Mouse (Mus musculus) right cerebral cortex, postnatal 36 days (tissue): ENCODE measurements around the gene Sgce.
"Not testable (repeated sequence)": the region's sequence is repeated elsewhere in the genome, so short reads cannot be mapped to it uniquely, and the experiment has no call there.

Experiments
- DNase-seq, 2 experiments: peaks; one replicate each; pipeline ENCODE4 v3.0.0; 2022; ENCODE audit warnings: low spot score in 2 of 2, mixed read lengths in 1 of 2

Sgce gene

DNA sequence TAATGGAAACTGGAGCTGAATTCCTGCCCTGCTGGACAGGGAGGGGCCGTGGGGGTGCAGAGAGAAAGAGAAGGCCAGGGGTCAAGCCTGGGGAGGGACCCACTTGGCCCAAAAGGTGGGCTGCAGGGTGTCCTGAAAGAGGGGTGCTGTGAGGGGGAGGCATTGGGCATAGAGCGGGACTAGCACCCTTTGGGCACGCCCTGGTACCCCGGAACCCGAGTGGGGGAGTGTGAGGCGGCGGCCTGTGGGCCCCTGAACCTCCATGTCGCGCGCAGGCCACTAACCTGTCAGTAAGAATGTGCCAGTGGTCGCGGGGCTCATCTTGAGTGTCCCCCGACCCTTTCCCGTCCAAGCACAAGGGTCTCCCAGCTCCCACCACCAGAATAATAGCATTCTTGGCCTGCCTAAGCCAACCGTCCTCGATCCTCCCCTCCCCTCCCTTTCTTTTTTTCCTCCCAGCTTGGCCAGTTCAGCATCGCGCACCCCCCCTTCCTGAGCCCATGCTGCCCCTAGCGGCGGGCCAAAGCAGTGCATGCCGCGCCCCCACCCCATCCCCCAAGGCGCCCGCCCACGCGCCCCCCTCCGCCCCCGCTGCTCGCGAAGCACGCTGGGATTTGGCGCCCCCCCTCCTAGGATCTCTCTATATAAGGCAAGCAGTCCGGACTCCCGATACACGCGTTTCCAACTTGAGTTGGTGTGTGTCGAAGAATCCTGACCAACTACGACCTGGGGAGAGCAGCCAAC is at the start of gene Sgce, which contains the start of gene Peg10:
Gene Sgce (minus strand): TSS at position 512 of the 744 bp plus-strand sequence.
Gene Peg10 (plus strand): TSS at position 611 of the 744 bp plus-strand sequence.
- DNase-seq = peak; percentile 44 to 49

- DNase-seq = no peak
Observed at GRCm38 (mm10) chr6:4796281-4796680, 49.3 kb upstream of the Sgce start.

- no peak for DNase-seq
Observed at GRCm38 (mm10) chr6:4762252-4762651, 15.2 kb upstream of the Sgce start.

GRCm38 (mm10) chr6:4761415-4762142 is 14.6 kb upstream of the Sgce start:
- not testable (repeated sequence) for DNase-seq

- DNase-seq = no peak
Observed at GRCm38 (mm10) chr6:4754886-4755285, 7.9 kb upstream of the Sgce start.

DNA sequence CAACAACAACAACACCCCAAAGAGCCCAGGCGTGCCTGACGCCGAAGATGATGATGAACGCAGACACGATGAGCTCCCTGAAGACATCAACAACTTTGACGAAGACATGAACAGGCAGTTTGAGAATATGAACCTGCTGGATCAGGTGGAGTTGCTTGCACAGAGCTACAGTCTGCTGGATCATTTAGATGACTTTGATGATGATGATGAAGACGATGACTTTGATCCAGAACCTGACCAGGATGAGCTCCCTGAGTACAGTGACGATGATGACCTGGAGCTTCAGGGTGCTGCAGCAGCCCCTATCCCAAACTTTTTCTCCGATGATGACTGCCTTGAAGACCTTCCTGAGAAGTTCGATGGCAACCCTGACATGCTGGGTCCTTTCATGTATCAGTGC is 7.3 kb upstream of the Sgce start:
- no peak for DNase-seq

DNA sequence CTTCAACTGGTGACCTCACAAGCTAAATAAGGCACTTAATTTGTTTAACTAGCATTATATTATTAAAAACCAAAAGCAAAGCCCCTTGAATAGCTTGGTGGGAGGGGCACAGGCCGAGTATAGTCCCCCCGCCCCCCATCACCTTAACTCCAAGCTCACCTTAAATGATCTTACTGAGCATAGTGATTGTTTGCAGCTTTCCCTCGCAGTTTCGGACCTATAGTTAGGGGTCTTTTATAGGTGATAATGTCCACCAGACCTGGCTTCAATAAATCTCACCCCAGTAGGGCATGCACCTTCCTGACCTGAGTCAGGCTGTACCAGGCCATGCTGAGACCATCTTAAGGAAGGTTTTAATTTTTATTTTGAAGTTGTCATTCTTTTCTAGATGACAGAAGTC is 4.3 kb upstream of the Sgce start:
- no peak for DNase-seq

- DNase-seq = peak; percentile 91 to 95
Observed at GRCm38 (mm10) chr6:4749091-4749490, 2.1 kb upstream of the Sgce start.

GRCm38 (mm10) chr6:4748506-4748961 is 1.5 kb upstream of the Sgce start:
- peak in 1 of 2 experiments; percentile 10 for DNase-seq

GRCm38 (mm10) chr6:4747677-4748505 is 884 bp upstream of the Sgce start:
- DNase-seq = peak; percentile 39 to 51

DNA sequence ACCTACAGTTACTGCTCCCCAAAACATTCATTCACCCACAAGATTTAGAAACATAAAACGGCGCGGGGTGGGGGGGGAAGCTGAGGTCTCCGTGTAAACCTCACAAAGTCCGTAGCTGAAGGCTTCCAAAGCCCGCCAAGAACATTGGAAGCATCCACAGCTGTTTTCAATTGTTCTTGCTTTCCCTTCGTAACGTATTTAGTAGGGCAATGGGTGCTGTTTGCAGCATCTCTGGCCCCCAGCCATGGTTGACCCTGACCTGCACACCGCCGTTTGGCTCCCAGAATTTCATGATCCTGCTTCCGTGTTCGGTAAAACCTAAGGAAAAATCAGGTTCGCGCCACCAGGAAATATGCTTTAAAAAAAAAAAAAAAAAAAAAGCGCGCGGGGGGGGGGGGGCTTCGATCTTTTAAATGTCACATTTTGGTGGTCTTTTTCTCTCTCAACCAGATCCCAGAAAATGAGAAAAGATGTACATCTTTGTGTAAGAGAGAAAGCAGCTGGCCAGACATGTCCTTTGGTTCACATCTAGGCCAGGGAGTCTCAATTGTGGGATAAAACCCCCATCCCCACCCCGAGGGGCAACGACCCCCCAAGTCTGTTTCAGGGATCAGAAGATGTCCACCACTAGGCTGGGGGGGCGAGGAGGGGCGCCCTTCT is 841 bp downstream of the Sgce start:
- DNase-seq = no peak

DNA sequence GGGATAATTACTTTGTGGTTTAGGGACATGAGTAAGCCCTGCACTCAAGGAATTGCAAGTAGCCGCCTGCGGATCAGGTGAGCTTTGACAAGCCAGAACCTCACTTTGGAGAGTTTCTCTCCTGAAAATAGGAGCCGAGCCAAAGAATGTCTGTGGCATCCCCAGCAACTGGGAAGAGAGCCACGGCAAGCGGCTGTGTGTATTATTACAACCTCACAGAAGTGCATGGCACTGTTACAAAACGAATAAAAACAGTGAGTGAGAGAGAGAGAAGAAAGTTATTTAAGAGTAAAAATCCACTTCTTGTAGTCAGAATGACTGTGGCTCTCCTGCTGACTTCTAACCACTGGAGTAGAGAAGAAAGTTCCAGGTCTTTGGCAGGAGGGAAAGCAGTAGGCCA is 6.5 kb downstream of the Sgce start:
- no peak for DNase-seq

GRCm38 (mm10) chr6:4739522-4740355 is 7.3 kb downstream of the Sgce start:
- no peak for DNase-seq

GRCm38 (mm10) chr6:4738717-4739116 is 8.3 kb downstream of the Sgce start:
- DNase-seq = no peak

DNA sequence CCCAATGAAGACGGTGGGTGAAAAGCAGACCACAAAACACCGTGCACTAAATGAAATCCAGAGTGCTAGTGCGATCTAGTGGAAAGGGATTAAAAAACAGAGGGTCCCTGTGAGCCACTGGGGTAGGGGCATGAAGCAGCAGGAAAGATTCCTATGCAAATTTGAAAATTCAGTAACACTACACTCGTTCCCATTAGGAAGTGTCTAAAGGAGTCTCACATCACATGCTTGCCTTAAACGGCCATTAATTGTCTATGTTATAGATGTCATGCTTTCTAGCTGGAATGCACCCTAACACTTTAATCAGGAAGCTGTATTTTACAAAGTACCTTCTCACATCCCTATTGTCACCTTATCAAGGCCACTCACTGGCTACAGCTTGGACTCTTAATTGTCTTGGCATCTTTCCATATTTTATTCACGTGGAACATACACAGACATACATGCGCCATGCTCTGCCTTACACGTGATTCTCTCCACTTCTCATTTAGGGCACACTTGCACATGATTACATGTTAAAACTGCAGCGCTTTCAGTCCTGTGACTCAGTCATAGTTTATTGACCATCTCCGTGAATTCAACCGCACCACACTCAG is 8.9 kb downstream of the Sgce start:
- no peak for DNase-seq

- no peak for DNase-seq
Observed at GRCm38 (mm10) chr6:4736372-4736771, 10.6 kb downstream of the Sgce start.

DNA sequence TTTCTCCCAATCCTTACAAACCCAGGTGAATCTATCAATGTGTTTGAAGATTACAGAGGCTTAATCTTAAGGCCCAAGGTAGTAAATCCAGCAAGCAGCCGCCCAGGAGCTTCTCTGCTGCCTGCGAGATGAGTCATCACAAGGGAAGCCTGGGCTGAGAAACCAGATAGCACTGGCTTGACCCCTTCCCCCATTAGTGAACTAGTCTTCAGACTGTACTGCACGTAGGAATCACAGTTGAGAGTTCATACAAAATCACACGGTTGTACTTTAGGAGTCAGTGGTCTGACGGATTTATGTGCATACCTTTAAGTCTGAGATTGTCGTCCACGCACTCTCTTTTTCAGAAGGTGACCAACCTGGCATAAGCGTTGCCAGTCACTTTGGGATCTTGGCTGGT is 13.8 kb downstream of the Sgce start:
- no peak for DNase-seq

GRCm38 (mm10) chr6:4731675-4732074 is 15.3 kb downstream of the Sgce start:
- no peak for DNase-seq

DNA sequence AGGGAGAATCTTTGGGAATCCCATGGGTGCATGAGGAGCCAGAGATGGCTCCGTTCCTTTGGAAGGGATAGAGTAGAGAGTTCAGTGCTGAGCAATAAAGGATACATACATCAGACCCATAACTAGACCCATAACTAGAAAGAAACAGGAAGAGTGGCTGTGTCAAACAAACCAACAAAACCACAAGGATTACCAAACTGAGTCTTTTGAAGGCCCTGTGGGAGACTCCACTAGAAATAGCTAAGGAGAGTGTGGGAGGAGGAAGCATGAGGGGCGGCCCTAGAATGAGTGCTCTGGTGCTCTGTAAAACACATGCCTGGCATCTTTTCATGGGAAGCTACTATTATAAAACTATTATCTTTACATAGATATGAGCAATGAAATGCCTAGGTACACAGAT is 18.7 kb downstream of the Sgce start:
- no peak for DNase-seq
